13 mouse cellular contexts compared by ENCODE assay signal in the genomic region with DNA sequence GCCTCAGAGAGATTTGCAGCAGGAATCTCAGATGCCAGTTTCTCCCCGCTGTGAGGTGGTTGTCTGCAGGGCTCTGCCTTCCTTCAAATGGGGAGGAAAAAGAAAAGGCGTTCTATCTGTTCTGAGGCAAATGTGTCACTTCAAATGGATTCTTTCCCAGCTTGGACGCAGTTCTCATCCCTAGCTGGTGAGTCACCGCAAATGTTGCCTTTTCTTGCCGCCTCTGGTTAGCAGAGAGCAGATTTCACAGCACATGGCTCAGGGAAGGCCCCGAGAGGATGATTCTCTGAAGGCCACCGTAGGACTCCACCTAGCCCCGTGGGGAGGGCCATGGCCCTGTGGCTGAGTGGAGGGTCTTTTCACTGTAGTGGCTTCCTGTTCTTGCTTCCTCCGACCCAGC. TPM values are rescaled to one million over a fixed set of nuclear protein-coding genes. Genes with fewer than 3 reads are reported as not detected.
A peak's percentile ranks its signal among the peaks of the same experiment; 100 is the strongest.
DNase-seq lines count a peak whose midpoint lies in the region; ATAC-seq and TF ChIP-seq lines count a peak whose summit lies in the region.
"Had no signal": no experiment of that assay in that cellular context is flagged by ENCODE, and none has a peak within 500 bp of the region (broad histone marks: within the 10 kb centered on the region; RNA-seq: fewer than 3 reads in every experiment).

No protein-coding gene starts in this region.

- intact Hi-C loops in left cerebral cortex, postnatal 4 days (cut with DNase I): no loop called here

- H3K4me1 ChIP-seq in embryonic fibroblast, embryonic 13.5 days (ENCODE audit: control insufficient read depth, insufficient read depth, low read length): peaks cover 12% of the 10 kb centered on the region; the same call in 1 of the 2 replicates

- no peaks in the 10 kb centered on the region for H3K27me3 ChIP-seq in myocyte (ENCODE audit: control insufficient read depth, insufficient read depth, insufficient read length)

- ATAC-seq in erythroid progenitor cell, adult 5-6 weeks (replicated peaks; ENCODE audit: low FRiP score, poor library complexity, severe bottlenecking): no peak
- ATAC-seq: forebrain, embryonic 16.5 days; liver, postnatal 0 days had no signal

- no peaks in the 10 kb centered on the region for H3K36me3 ChIP-seq in myocyte (ENCODE audit: control insufficient read depth, insufficient read depth)

- DNase-seq in left cerebral cortex, adult 11 months (ENCODE audit: low spot score): peak; percentile 78
- no peak for DNase-seq in left cerebral cortex, postnatal 4 days
- peak; percentile 66 to 86 for DNase-seq in layer of hippocampus, adult 2 months (ENCODE audit: low spot score in 2 of 2)
- DNase-seq in kidney, postnatal 25 days: no peak
- no peak for DNase-seq in urinary bladder, postnatal 25 days (ENCODE audit: low spot score)
- DNase-seq: cerebellum, postnatal 25 days; kidney, postnatal 4 days; liver, postnatal 0 days had no signal

- no peaks in the 10 kb centered on the region for H3K79me2 ChIP-seq in myocyte (ENCODE audit: control insufficient read depth, insufficient read depth)

- H3K4me3 ChIP-seq in embryonic fibroblast, embryonic 13.5 days (ENCODE audit: insufficient read depth, low read length): no peak overlapping the region
- H3K4me3 ChIP-seq in layer of hippocampus, adult 2 months: no peak overlapping the region
- no peak overlapping the region for H3K4me3 ChIP-seq in myocyte

- TF ChIP-seq CTCF in embryonic fibroblast, embryonic 13.5 days (IDR thresholded peaks at IDR 0.05; ENCODE audit: borderline replicate concordance, insufficient read depth, low read length): no peak
- TF ChIP-seq CTCF in layer of hippocampus, adult 2 months (conservative IDR thresholded peaks at IDR 0.05): peak; percentile 34

- H3K27ac ChIP-seq in embryonic fibroblast, embryonic 13.5 days (ENCODE audit: insufficient read depth, low read length): peak overlapping the region; percentile 71
- H3K27ac ChIP-seq in layer of hippocampus, adult 2 months: peak overlapping the region; percentile 89
- H3K27ac ChIP-seq: hindbrain, embryonic 14.5 days had no signal

- peak overlapping the region; percentile 65 for H3K4me2 ChIP-seq in myocyte (ENCODE audit: low read depth)
- H3K4me2 ChIP-seq: hindbrain, embryonic 14.5 days had no signal

- no peak for TF ChIP-seq POLR2A in embryonic fibroblast, embryonic 13.5 days (IDR thresholded peaks at IDR 0.05; ENCODE audit: low read depth, low read length)
- TF ChIP-seq POLR2A in myocyte (IDR thresholded peaks at IDR 0.05; ENCODE audit: insufficient read length, low read depth): no peak

- H3ac ChIP-seq in myocyte (ENCODE audit: control insufficient read depth, insufficient read length): no peak overlapping the region

TF ChIP-seq in myocyte, 11 proteins besides CTCF, POLR2A, EP300 and RAD21:
- TF ChIP-seq SRF (IDR thresholded peaks at IDR 0.05; ENCODE audit: control insufficient read depth, insufficient read length, low read depth) (no peak), TCF12 (IDR thresholded peaks at IDR 0.05; ENCODE audit: insufficient read depth, poor library complexity, severe bottlenecking) (no peak), POLR2AphosphoS2 (IDR thresholded peaks at IDR 0.05; ENCODE audit: insufficient read length, low read depth) (no peak), TCF3 (IDR thresholded peaks at IDR 0.05; ENCODE audit: insufficient read length, low read depth) (no peak), MAX (IDR thresholded peaks at IDR 0.05; ENCODE audit: low read depth) (no peak), REST (IDR thresholded peaks at IDR 0.05; ENCODE audit: insufficient read depth, insufficient read length) (no peak), USF1 (IDR thresholded peaks at IDR 0.05; ENCODE audit: low read depth) (no peak), CEBPB (IDR thresholded peaks at IDR 0.05; ENCODE audit: insufficient read depth, poor library complexity, severe bottlenecking) (no peak), E2F4 (IDR thresholded peaks at IDR 0.05; ENCODE audit: insufficient read depth) (no peak), MYOG (IDR thresholded peaks at IDR 0.05; ENCODE audit: control insufficient read depth in 1 of 3, insufficient read depth in 1 of 3, insufficient read length in 2 of 3, low read depth in 2 of 3) (no peak), MYOD1 (IDR thresholded peaks at IDR 0.05; ENCODE audit: control insufficient read depth in 1 of 3, insufficient read length in 2 of 3, low read depth in 2 of 3) (no peak)
TF ChIP-seq in myocyte: peak in this region for 0.

RNA-seq across cellular contexts. Expression of a gene that starts 51.2 kb away (rescaled TPM):
- 1 to 10 TPM; 4.9 to 5.1 TPM for total RNA-seq in left cerebral cortex, postnatal 4 days (2021)
- 0.17 and 0.23 TPM in 2 replicates for polyA plus RNA-seq in embryonic fibroblast, embryonic 13.5 days (2011; ENCODE audit: insufficient read length, low read depth, missing spikeins)
- total RNA-seq in layer of hippocampus, adult 2 months (2021): 1 to 10 TPM; 4.2 to 5.3 TPM
- polyA plus RNA-seq in myocyte (2012; fragmentation: generic; extraction: Trizol): 0.50 TPM
- not detected in 2 replicates for total RNA-seq in erythroid progenitor cell, adult 5-6 weeks (2015; ENCODE audit: low replicate concordance)
- not detected in 2 replicates for total RNA-seq in erythroid progenitor cell, adult 5-6 weeks (2017; ENCODE audit: low replicate concordance)
- polyA plus RNA-seq: liver, postnatal 0 days had no signal

Comparison
In these comparisons a context has a peak if more than half of its experiments do, and no peak if none do; other contexts are left out.
1. DNase-seq: peak in left cerebral cortex, adult 11 months (single experiment) and layer of hippocampus, adult 2 months (2 of 2); none in left cerebral cortex, postnatal 4 days (single experiment), kidney, postnatal 25 days (0 of 2) and urinary bladder, postnatal 25 days (single experiment).
2. RNA of a gene that starts 51.2 kb away (total RNA-seq): 4.2 to 5.3 TPM in layer of hippocampus, adult 2 months and 4.9 to 5.1 TPM in left cerebral cortex, postnatal 4 days; not detected in erythroid progenitor cell, adult 5-6 weeks; every median in the first group is over 4 times any median in the second.